Mouse (Mus musculus): ENCODE measurements at regions not wholly inside any gene's neighbourhood (a gene's known extent, or its start where the extent isn't known, plus 50 kb on each side); places are given as distances from the start of the nearest gene placed in this dataset.

DNA sequence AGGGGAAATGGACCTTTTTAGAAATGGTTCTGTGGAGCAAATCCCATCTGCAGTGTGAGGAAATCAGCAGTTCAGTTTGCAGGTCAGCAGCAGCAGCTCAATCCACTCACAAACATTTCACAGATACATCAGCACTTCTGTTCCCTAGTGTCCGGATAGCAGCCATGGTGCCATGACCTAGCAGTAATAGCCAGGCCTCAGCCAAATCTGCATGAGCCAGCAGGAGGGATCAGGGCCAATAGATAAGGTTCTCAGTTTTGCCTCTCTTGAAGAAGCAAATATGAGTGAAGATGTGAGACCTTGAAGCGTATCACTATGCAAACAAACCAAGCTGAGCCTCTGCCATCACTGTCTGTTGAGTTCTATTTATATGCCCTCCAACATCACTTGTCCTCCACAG is 380.7 kb upstream of the Chrm3 start:
- DNase-seq (ENCODE audit: low read depth, low spot score) = no peak

DNA sequence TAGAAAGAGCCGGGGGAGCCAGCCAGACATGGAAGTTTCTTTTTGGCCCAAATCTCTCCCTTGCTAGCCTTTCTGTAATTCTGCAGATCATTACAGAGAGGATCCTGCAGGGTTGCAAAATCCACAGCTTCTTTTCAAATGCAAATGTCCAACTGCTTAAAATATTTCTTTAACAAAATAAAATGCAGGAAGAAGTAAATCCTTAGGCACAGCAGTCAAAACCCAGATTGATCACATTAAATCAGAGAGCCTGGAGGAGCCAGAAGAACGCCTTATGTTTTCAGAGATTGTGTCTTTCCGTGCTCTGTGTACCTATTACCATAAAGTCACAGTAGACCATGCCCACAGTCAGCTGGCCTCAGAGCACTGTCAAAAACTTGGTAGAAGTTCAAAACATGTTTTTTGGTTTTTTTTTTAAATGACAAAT is 365.1 kb upstream of the Chrm3 start:
- no peak for DNase-seq (ENCODE audit: low read depth, low spot score)

DNA sequence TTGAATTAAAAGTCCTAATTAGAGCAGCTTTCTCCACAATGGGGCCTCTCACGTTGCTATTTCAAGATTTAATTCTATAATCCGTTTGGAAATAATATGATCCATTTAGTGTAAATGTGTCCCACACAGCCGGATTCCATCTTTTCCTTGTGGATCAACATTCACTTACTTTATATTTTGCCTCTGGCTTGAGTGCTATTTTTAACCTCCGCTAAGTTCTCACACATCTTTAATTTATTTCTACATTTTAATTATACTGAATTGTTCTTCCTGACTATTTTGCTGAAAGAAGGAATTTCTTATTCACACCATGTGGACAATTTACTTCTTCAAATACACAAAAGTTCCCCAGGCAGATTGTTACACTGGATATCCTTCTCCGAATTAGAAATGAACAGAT is 364.7 kb upstream of the Chrm3 start:
- DNase-seq (ENCODE audit: low read depth, low spot score) = no peak

DNA sequence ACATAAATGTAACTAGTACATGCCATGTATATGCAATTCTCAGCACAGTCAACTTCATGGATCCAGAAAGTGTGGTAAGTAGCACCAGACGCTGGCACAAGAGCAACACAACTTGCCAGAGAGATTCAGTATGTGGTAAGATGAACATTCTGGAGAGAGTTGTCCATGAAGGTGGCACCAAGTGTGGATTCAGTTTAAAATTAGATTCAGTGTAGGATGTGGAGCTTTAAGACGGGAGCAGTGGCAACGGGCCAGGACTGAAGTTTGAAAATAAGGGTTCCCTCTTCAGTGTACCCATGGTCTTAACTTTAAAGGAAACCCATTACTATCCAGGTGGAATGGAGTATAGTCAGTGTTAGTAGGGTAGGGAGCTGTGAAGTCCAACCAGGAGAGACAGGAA is 360.0 kb upstream of the Chrm3 start:
- DNase-seq (ENCODE audit: low read depth, low spot score) = no peak

DNA sequence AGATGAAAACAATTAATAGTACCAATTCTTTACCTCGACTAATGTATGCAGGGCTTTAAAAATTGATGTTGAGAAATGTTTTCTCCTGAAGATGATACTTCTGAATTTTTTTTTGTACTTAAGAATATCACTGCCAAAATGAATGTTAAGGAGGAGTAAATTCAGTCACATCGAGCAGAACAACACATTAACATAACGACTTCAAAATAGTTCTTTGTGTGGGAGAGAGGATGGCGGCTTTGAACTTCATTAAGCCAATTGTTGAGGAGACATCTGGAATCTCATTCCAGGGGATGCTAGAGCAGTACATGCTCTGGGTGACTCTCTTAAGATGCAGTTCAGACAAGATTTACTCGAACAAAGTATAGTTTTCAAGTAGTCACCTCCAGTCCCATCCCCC is 350.8 kb upstream of the Chrm3 start:
- DNase-seq (ENCODE audit: low read depth, low spot score) = no peak

DNA sequence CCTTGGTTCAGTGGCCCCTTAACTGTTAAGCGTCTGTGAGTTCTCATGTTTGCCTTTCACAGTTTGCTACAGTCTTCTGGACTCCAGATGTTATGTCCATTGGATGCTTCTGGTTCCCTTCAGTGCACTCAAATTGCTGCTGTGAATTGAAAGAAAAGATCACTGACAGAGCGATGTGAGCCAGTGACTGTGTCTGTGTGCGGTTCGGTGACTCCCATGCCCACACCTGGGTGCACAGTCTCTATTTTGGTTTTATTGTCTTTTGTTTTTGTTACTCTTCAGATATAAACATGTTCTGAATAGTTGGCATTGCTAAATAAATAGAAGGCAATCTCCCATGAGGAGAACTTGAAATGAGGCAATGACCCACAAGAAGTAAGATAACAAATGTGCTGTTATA is 350.3 kb upstream of the Chrm3 start:
- DNase-seq (ENCODE audit: low read depth, low spot score) = no peak

DNA sequence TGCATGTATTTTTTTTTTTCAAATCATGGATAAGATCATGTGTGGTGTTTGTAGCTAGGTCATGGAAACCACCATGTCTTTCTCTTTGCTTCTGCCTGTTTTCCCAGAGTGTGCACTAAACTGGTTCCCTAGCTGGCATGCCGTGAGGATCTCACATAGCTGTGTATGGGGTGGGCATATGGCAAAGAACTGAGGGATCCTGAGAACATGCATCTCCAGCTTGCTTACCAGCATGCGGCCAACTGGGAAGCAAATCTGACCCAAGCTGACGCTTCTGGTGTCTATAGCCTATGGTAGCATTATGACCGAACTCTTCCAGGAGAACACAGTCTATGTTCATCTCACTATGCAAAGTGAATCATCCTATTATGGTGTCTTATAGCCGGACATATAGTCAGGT is 336.5 kb upstream of the Chrm3 start:
- no peak for DNase-seq (ENCODE audit: low read depth, low spot score)

DNA sequence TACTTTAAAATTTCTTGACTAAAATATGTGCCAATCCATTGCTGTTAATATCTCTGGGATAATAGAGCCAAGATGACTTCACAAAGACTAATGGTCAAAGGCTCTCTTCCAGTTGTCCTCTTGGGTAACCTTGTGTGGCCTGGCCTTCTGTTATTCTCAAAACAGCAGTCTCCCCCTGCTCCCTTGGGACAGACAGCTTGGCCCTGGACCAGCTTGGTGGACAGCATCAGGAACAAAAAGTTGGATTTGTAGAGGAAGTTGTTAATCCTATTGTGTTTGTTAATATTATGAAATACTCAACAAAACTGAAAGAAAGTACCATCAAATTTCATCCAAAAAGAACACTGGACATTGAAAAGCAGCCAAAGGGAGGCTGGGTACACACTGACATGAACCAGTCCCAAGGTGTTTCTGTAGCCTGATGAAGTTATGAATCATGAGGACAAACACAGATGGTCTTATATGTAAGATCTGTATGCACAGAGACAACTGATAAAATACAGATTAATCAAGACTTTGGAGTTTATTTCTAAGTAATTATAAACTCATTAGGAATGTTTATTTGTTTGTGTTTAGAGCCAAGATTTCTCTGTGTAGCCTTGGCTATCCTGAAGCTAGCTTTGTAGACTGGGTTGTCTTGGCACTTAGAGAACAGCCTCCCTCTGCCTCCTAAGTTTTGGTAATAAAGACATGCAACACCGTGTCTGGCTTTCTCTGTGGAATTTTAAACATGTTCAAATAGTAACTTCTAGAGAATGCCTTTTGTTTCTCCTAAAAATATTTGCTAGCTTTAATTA is 335.7 kb upstream of the Chrm3 start:
- peak; percentile 90 for DNase-seq (ENCODE audit: low read depth, low spot score)

DNA sequence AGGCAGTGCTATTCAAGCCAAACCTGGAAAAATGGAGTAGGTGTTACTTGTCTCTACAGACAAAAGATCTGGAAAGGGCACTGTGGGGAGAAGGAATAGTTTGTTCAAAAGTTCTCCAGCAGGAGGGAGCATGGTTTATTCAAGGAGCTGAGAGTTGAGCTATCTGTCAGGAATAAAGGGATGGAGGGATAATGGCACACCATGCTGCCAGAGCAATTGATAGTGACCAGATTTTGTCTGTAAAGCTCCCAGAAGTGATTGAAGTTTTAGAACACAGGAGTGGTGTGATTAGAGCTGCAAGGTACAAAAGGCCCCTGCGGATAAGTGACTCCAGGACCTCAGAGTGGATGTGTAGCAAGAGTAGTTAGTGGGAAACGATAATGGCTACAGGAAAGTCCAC is 330.7 kb upstream of the Chrm3 start:
- no peak for DNase-seq (ENCODE audit: low read depth, low spot score)

DNA sequence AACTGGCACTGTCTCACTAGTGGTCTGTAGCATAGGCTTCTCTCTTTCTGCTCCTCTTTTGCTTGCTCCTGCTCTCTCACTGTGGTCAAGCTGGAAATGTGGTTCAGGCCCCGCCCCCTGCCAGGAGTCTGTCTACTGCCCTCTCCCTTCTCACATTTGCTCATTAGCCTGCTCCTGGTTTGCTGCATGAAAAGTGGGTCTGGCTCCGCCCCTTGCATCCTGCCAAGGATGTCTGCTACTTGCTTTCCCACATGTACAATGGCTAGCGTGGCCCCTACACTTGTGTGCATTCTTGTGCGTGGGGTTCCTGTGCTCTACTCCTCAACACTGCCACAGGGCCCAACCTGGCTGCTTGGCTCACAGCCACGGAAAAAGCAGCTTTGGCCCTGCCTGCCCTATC is 326.7 kb upstream of the Chrm3 start:
- no peak for DNase-seq (ENCODE audit: low read depth, low spot score)

DNA sequence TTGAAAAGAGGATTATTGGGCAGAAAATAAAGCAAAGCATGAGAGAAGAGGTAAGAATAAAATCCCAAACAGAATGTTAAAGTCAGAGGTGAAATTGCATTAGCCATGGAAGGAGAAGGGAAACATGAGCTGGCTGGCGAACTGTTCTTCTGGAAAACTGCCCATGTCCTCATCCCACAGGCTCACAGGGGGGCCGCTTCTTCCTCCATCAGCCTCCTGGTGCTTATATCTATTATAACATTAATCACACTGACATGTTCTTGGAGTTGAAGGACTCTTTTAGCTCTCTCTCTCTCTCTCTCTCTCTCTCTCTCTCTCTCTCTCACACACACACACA is 293.4 kb upstream of the Chrm3 start:
- no peak for DNase-seq (ENCODE audit: low read depth, low spot score)

DNA sequence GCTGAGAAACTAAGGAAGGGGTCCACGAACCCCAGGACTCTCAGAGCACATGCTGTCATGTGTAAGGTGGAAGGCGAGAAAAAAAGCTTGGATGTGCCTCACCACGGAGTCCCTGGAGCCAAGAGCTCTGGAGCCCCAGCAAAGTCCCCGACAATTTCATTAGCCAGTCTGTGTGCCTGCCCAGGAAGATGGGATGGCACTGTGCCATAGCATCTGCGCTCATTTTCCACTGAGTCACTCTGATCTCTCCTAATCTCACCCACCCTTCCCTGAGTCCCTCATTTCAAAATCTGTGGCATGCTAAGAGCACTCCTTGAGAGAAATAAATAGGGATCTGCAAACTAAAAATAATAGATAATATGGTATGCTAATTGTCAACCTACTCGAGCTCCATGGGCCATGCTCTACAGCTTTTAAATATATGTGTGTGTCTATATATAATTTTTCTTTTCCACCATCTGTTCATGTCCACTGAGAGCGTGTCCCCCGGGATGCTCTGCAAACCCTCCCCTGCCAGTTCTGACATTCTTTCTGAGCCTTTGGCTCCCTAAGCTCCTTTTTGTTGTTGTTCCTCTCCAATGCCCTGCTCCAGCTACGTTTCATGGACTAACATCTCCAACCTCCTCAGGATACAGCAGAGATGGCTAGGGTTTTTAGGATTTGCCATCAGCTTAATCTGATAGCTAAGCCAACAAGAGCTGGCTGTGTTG is 292.9 kb upstream of the Chrm3 start:
- DNase-seq (ENCODE audit: low read depth, low spot score) = peak; percentile 78

DNA sequence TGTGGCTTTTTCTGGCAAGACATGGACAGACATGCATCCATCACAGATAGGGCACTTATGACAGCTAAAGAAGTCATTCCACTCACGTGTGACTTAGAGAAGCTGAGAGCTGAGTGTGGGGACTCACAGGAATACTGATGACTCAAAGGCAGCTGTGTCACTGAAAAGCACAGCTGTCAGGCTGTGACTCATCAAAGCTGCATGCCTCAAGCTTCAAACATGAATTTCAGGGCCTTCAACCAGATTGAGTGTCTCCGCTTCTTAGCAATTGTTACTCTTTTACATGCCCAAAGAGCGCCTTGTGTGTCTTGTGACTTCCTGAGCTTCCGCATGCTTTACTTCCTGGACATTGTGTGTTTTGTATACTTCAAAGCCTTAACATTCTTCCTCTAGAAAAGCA is 276.2 kb upstream of the Chrm3 start:
- peak; percentile 38 for DNase-seq (ENCODE audit: low read depth, low spot score)

DNA sequence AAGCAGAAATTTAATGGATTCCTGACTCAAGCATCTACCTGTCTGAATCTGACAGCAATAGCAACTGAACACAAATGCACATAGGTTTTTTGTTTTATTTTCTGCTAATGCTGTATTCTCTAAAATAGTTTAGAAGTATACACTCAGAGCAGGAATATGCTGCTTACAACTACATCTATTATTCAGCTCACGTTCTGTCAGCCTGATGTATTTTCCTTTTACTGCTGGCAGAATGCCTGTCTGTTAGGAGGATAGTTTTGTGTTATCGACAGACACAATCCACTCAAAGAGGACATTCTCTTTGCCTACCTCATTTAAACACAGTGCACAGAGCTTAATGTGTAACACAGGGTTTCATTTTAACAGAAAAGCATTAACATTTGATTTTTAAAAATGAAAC is 269.8 kb upstream of the Chrm3 start:
- no peak for DNase-seq (ENCODE audit: low read depth, low spot score)

DNA sequence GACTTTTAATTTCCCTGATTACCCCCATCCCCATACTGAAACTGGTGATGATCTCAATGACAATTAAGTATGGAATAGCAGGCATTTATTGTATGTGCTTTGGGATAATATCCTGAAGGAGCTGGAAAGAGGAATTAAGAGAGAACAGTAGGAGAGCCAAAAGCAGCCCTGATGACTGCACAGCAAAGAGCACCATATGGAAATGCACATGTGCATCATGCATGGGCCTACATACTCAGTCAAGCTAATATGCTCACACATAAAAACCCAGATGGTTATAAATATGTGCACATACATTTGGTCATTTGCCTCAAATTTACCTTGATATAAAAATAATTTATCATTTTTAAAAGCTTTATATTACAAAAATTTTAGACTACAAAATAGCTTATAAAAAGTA is 259.0 kb upstream of the Chrm3 start:
- no peak for DNase-seq (ENCODE audit: low read depth, low spot score)

DNA sequence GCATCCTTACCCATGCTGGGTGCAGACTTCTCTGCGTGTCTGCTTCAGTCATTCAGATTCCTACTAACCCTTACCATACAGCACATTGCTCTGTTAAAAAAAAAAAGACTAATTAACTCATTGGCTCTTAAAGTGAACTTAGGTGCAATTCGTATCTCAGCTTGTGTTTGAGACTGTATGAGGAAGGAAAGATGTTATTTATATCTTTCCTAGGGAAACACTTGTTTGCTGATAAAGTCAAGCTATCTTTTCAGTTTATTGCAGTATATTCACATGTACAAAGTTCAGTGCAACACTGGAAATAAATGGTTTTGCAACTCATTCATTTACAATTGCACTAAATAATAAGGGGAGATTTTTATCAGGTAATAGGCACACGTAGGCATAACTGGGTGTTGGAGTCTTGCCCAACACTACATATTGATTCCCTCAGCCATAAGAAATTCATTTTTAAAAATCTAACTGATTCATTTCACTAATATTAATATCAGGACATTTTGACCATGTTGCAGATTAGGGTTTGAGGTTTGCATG is 257.8 kb upstream of the Chrm3 start:
- no peak for DNase-seq (ENCODE audit: low read depth, low spot score)

DNA sequence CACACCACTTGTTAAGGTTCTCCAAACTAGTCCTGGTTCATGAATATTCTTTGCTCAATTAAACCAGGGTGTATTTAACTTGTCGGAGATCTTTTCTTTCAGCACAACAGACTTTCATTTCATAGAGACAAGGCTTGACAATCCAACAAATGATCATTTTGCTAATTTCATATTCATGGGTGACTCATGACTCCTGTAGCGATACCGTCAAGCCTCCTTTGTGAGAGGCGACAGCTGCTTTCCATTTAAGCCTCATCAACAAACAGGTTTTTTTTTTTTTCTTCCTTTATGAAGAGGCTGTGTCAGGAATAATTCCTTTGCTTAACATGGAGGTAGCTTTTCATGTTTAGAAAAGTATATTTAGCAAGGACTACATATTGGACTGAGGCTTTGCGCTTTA is 214.3 kb upstream of the Chrm3 start:
- DNase-seq (ENCODE audit: low read depth, low spot score) = no peak

DNA sequence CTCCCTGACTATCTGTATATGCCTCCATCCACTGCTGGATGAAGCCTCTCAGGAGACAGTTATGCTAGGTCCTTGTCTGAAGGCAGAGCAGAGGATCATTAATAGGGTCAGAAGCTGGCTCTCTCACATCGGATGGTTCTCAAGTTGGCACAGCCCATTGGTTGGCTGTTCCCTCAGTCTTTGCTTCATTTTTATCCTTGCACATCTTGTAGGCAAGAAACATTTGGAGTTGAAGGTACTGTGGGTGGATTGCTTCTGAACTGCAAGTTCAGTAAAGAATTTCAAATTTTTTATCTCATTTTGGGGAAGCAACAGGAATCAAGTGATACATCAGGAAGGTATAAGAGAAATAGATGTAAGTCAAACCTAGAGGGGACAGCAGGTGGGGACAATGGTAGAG is 206.2 kb upstream of the Chrm3 start:
- DNase-seq (ENCODE audit: low read depth, low spot score) = no peak

DNA sequence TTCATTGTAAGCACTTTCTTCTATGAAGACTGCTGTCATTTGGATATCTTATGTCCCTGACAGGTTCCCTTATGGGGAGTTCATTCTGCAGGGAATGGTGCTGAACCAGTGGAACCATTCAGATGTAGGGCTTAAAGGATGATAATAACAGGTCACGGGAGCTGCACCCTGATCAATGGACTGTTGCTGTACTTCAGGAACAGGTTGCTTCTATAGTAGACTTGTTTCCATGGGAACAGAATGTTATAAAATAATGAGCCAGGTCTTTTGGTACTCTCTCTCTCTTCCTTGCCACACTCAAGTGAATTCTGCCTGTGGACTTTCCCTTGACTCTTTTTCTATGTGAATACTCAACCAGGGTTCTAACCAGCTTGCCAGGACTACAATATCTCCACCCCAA is 196.9 kb upstream of the Chrm3 start:
- DNase-seq (ENCODE audit: low read depth, low spot score) = no peak

DNA sequence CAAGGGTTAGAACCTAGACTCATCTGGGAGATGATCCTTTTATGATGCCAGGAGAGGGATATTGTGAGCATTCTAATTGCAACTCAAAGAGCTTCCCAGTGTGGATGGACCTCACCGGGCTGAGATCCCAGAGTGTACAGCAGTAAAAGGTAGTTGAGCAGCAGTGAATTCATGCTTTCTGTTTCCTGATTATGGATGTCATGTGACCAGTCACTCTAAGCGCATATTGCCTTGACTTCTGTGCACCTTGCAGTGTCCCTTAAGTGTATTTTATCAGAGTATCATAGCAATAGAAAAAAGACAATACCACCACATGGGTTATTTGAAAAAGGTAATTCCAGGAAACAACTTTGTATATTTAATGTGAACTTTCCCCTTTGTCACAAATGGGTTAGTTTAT is 193.9 kb upstream of the Chrm3 start:
- no peak for DNase-seq (ENCODE audit: low read depth, low spot score)

DNA sequence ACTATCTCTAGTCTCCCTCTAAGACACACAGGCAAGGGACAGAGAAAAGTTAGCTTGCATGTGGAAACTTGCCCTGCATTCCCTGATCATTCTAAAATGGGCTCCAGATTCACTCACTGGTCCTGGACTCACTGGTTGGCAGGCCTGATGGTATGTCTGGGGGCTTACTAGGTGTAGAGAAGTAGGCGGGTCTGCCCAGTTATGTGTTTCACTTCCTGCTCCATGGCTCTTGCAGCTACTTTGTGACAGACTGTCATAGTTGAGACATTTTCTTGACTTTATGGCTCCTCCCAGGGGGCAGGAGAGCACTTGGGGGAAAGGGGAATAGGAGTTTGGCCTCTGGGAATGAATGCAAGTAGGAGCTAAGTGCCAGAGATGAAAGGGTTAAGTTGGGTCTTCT is 182.1 kb upstream of the Chrm3 start:
- no peak for DNase-seq (ENCODE audit: low read depth, low spot score)

DNA sequence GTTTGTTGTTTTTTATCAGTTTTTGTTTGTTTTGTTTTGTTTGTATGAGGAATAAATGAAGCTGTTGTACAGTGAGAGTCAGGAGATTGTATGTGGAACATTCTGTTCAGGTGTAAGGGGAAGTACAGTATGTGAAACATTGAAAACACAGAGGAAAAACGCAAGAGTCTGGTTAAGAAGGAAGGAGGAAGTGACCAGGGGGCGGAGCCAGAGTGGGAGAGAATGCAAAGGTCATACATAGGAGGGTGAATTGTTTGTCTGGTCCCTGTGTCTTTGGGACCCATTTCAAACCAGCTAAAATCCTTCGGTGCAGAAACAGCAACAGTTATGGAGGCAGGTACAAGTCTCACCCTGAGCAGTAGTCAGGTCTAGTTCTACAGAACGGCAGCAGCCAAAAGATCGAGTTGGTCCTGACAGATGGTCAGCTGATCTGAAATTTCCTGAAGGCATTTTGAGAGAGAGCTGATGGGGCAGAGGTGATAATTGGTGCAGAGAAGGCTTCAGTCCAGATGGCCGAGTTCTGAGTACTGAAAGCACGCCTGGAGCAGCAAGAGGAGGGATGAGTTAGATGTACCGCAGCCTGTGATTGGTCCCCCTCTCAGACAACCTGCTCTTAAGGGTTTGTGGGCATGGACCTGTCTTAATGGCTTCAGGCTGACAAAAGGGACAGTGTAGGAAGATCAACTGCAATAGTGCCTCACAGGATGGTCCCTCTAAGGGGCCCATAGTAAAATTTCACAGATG is 179.7 kb upstream of the Chrm3 start:
- DNase-seq (ENCODE audit: low read depth, low spot score) = no peak

DNA sequence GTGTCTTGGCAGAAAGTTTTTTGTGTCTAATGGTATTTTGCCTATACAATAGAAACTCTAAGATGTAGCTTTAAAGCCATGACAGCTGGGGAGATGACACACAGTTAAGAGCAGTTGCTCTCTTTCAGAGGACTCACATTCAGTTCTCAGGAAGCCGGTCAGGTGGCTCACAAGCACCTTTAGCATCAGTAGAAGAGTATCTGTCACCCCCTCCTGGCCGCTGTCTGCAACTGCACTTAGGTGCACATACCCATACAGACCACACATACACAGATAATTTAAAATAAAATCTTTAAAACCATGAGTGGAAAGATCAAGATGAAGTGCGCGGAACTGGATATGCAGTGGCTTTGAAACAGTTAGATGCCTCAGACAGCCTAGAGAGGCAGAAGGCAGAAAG is 178.3 kb upstream of the Chrm3 start:
- DNase-seq (ENCODE audit: low read depth, low spot score) = no peak
